ENCODE assay signal across 23 mouse cellular contexts in the genomic region with DNA sequence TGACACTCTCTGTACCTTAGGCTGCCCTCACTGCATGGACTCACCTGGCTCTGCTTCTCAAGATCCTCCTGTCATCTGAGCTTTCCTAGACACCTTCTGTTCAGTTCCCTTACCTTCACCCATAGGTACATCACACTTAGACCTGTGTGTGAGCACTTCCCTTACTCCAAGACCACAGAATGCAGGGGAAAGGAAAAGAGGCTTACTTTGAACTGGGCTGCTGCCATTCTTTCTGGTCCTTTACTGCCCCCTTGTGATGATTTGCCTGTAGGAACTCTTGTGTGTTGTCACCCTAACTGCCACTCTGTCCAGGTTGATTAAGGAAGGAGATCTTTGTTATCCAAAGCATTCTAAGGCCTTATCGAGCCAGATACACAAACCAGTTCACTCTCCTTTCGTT. TPM values are rescaled to one million over a fixed set of nuclear protein-coding genes. Genes with fewer than 3 reads are reported as not detected.
DNase-seq lines count a peak whose midpoint lies in the region; ATAC-seq and TF ChIP-seq lines count a peak whose summit lies in the region.
"Not testable (repeated sequence)": the region's sequence is repeated elsewhere in the genome, so short reads cannot be mapped to it uniquely, and the experiment has no call there.
"Had no signal": no experiment of that assay in that cellular context is flagged by ENCODE, and none has a peak within 500 bp of the region (broad histone marks: within the 10 kb centered on the region; RNA-seq: fewer than 3 reads in every experiment).

No protein-coding gene starts in this region.

- not testable (repeated sequence) for H3K4me1 ChIP-seq in forebrain, embryonic 13.5 days; heart, postnatal 0 days (ENCODE audit: control insufficient read depth, insufficient read depth); hindbrain, postnatal 0 days (ENCODE audit: insufficient read depth, low read length); liver, embryonic 11.5 days (replicated peaks; ENCODE audit: control insufficient read depth, insufficient read depth, low read length); midbrain, embryonic 14.5 days (ENCODE audit: control insufficient read depth, insufficient read depth, low read length); neural tube, embryonic 13.5 days (replicated peaks)

- WGBS in forebrain, embryonic 13.5 days, result no CpG with 5 or more reads among the region's 2 CpGs
- no CpG with 5 or more reads among the region's 2 CpGs for WGBS in heart, postnatal 0 days
- no CpG with 5 or more reads among the region's 2 CpGs for WGBS in hindbrain, postnatal 0 days
- no CpG with 5 or more reads among the region's 2 CpGs for WGBS in liver, embryonic 11.5 days
- no CpG with 5 or more reads among the region's 2 CpGs for WGBS in midbrain, embryonic 14.5 days
- WGBS in neural tube, embryonic 13.5 days, result no CpG with 5 or more reads among the region's 2 CpGs

- H3K4me3 ChIP-seq in forebrain, embryonic 13.5 days; heart, postnatal 0 days (ENCODE audit: low read depth, low read length); hindbrain, postnatal 0 days (ENCODE audit: low read length); liver, embryonic 11.5 days (ENCODE audit: low read depth, low read length); midbrain, embryonic 14.5 days (replicated peaks; ENCODE audit: low read depth, low read length); neural tube, embryonic 13.5 days: not testable (repeated sequence)

- not testable (repeated sequence) for H3K36me3 ChIP-seq in forebrain, embryonic 13.5 days (ENCODE audit: poor library complexity, severe bottlenecking); heart, postnatal 0 days (replicated peaks; ENCODE audit: control insufficient read depth, insufficient read depth, low read length); hindbrain, postnatal 0 days (ENCODE audit: insufficient read depth, low read length); liver, embryonic 11.5 days (ENCODE audit: control insufficient read depth, insufficient read depth, low read length); midbrain, embryonic 14.5 days (ENCODE audit: control insufficient read depth, insufficient read depth, low read length); neural tube, embryonic 13.5 days

- H3K27me3 ChIP-seq in forebrain, embryonic 13.5 days; heart, postnatal 0 days (ENCODE audit: control insufficient read depth, insufficient read depth, low read length); hindbrain, postnatal 0 days (ENCODE audit: insufficient read depth, low read length); liver, embryonic 11.5 days (replicated peaks; ENCODE audit: control insufficient read depth, insufficient read depth, low read length); midbrain, embryonic 14.5 days (ENCODE audit: control insufficient read depth, insufficient read depth, low read length); neural tube, embryonic 13.5 days: not testable (repeated sequence)

- TF ChIP-seq EP300 in heart, postnatal 0 days (IDR thresholded peaks at IDR 0.05; ENCODE audit: low read depth), result not testable (repeated sequence)

- not testable (repeated sequence) for H3K27ac ChIP-seq in forebrain, embryonic 13.5 days; heart, postnatal 0 days (ENCODE audit: low read depth); hindbrain, postnatal 0 days; liver, embryonic 11.5 days (ENCODE audit: low read depth, low read length); midbrain, embryonic 14.5 days (replicated peaks; ENCODE audit: low read depth, low read length); neural tube, embryonic 13.5 days (replicated peaks)

- TF ChIP-seq CTCF in heart, postnatal 0 days (IDR thresholded peaks at IDR 0.05; ENCODE audit: low read depth); hindbrain, postnatal 0 days (IDR thresholded peaks at IDR 0.05; ENCODE audit: low read depth): not testable (repeated sequence)

- not testable (repeated sequence) for H3K4me2 ChIP-seq in forebrain, embryonic 13.5 days; heart, postnatal 0 days (ENCODE audit: low read depth, low read length); hindbrain, postnatal 0 days (ENCODE audit: low read depth, low read length); liver, embryonic 11.5 days; midbrain, embryonic 14.5 days (ENCODE audit: low read length); neural tube, embryonic 13.5 days

- DNase-seq in heart, postnatal 0 days (ENCODE audit: low spot score); hindbrain, postnatal 0 days (ENCODE audit: low spot score); liver, embryonic 11.5 days (ENCODE audit: low spot score); midbrain, embryonic 14.5 days: not testable (repeated sequence)

- H3K9ac ChIP-seq in forebrain, embryonic 13.5 days; heart, postnatal 0 days (replicated peaks; ENCODE audit: low read depth, low read length); hindbrain, postnatal 0 days (replicated peaks; ENCODE audit: low read length); liver, embryonic 11.5 days (ENCODE audit: low read depth, low read length); midbrain, embryonic 14.5 days (replicated peaks; ENCODE audit: low read length); neural tube, embryonic 13.5 days: not testable (repeated sequence)

- not testable (repeated sequence) for H3K9me3 ChIP-seq in forebrain, embryonic 13.5 days (replicated peaks); heart, postnatal 0 days (replicated peaks; ENCODE audit: control insufficient read depth, low read length); hindbrain, postnatal 0 days (ENCODE audit: low read length); liver, embryonic 11.5 days (ENCODE audit: control insufficient read depth, low read length); midbrain, embryonic 14.5 days (ENCODE audit: control insufficient read depth, low read length); neural tube, embryonic 13.5 days

- ATAC-seq in forebrain, embryonic 13.5 days, result peak; percentile 53; the same call in 1 of the 2 replicates
- peak; percentile 33; the same call in 1 of the 2 replicates for ATAC-seq in heart, postnatal 0 days (ENCODE audit: insufficient read depth, low read depth)
- peak; percentile 61; the same call in 1 of the 2 replicates for ATAC-seq in hindbrain, postnatal 0 days
- 0 out of 2 replicates have a peak, but pooled peaks have one; percentile 31 for ATAC-seq in liver, embryonic 11.5 days (replicated peaks; ENCODE audit: low FRiP score)
- peak; percentile 71; the same call in 1 of the 2 replicates for ATAC-seq in megakaryocyte, adult 5-6 weeks (ENCODE audit: poor library complexity, severe bottlenecking)
- 0 out of 2 replicates have a peak, but pooled peaks have one; percentile 20 for ATAC-seq in midbrain, embryonic 14.5 days (ENCODE audit: low FRiP score, low TSS enrichment)
- ATAC-seq in neural tube, embryonic 13.5 days (ENCODE audit: low read depth), result 0 out of 2 replicates have a peak, but pooled peaks have one; percentile 43

RNA-seq across cellular contexts. Expression of a gene that starts 38.4 kb away (rescaled TPM):
- polyA plus RNA-seq in forebrain, embryonic 13.5 days (2015; fragmentation: Nextera tagmentation; extraction: Ambion mirVana), result not detected in 2 replicates
- not detected in 2 replicates for total RNA-seq in heart, postnatal 0 days (2014; rRNA removed; ENCODE audit: low replicate concordance)
- polyA plus RNA-seq in heart, postnatal 0 days (2015; fragmentation: Nextera tagmentation; extraction: Ambion mirVana), result not detected in 2 replicates
- total RNA-seq in hindbrain, postnatal 0 days (2014; rRNA removed), result not detected in 2 replicates
- not detected in 2 replicates for polyA plus RNA-seq in hindbrain, postnatal 0 days (2015; fragmentation: Nextera tagmentation; extraction: Ambion mirVana)
- polyA plus RNA-seq in liver, embryonic 11.5 days (2014; fragmentation: Nextera tagmentation; extraction: Ambion mirVana), result 0.11 and 0.22 TPM in 2 replicates
- total RNA-seq in megakaryocyte, adult 5-6 weeks (2015), result not detected in 2 replicates
- total RNA-seq in megakaryocyte, adult 5-6 weeks (2017), result not detected in 2 replicates
- polyA plus RNA-seq in midbrain, embryonic 14.5 days (2014; fragmentation: Nextera tagmentation; extraction: Ambion mirVana), result 0.22 TPM in 1 of 2 replicates, not detected in the other
- not detected in 2 replicates for polyA plus RNA-seq in neural tube, embryonic 13.5 days (2015; fragmentation: Nextera tagmentation; extraction: Ambion mirVana)
- total RNA-seq: adrenal gland, adult 2 months; CH12.LX; gastrocnemius, postnatal 10 days; heart, postnatal 10 days; left cerebral cortex, adult 18-20 months; left cerebral cortex, postnatal 25 days had no signal
- polyA plus RNA-seq: adrenal gland, adult 2 months; embryonic facial prominence, embryonic 12.5 days; forebrain, embryonic 11.5 days; G1E; heart, embryonic 11.5 days; hindbrain, embryonic 11.5 days; intestine, embryonic 15.5 days; large intestine, adult 2 months; limb, embryonic 13.5 days; small intestine, adult 2 months; stomach, postnatal 0 days had no signal

RNA-seq across cellular contexts. Expression of a gene that starts 39.9 kb away (rescaled TPM):
- polyA plus RNA-seq in forebrain, embryonic 13.5 days (2015; fragmentation: Nextera tagmentation; extraction: Ambion mirVana), result not detected in 2 replicates
- total RNA-seq in heart, postnatal 0 days (2014; rRNA removed; ENCODE audit: low replicate concordance), result not detected in 2 replicates
- polyA plus RNA-seq in heart, postnatal 0 days (2015; fragmentation: Nextera tagmentation; extraction: Ambion mirVana), result not detected in 2 replicates
- not detected in 2 replicates for total RNA-seq in hindbrain, postnatal 0 days (2014; rRNA removed)
- not detected in 2 replicates for polyA plus RNA-seq in hindbrain, postnatal 0 days (2015; fragmentation: Nextera tagmentation; extraction: Ambion mirVana)
- polyA plus RNA-seq in liver, embryonic 11.5 days (2014; fragmentation: Nextera tagmentation; extraction: Ambion mirVana), result 0.11 and 0.22 TPM in 2 replicates
- not detected in 2 replicates for total RNA-seq in megakaryocyte, adult 5-6 weeks (2015)
- not detected in 2 replicates for total RNA-seq in megakaryocyte, adult 5-6 weeks (2017)
- not detected in 2 replicates for polyA plus RNA-seq in midbrain, embryonic 14.5 days (2014; fragmentation: Nextera tagmentation; extraction: Ambion mirVana)
- not detected in 2 replicates for polyA plus RNA-seq in neural tube, embryonic 13.5 days (2015; fragmentation: Nextera tagmentation; extraction: Ambion mirVana)
- total RNA-seq: adrenal gland, adult 2 months; CH12.LX; gastrocnemius, postnatal 10 days; heart, postnatal 10 days; left cerebral cortex, adult 18-20 months; left cerebral cortex, postnatal 25 days had no signal
- polyA plus RNA-seq: adrenal gland, adult 2 months; embryonic facial prominence, embryonic 12.5 days; forebrain, embryonic 11.5 days; G1E; heart, embryonic 11.5 days; hindbrain, embryonic 11.5 days; intestine, embryonic 15.5 days; large intestine, adult 2 months; limb, embryonic 13.5 days; small intestine, adult 2 months; stomach, postnatal 0 days had no signal

Comparison
In these comparisons a context has a peak if more than half of its experiments do, and no peak if none do; other contexts are left out.
1. ATAC-seq: peak in every context shown above with its lines; median percentile 71 in megakaryocyte, adult 5-6 weeks; 61 in hindbrain, postnatal 0 days; 53 in forebrain, embryonic 13.5 days; 43 in neural tube, embryonic 13.5 days; 33 in heart, postnatal 0 days; 31 in liver, embryonic 11.5 days; 20 in midbrain, embryonic 14.5 days.